Mouse (Mus musculus) G1E (cell line): Measurements from ENCODE around the gene Slc5a2.

Experiments used
- CTCF ChIP-seq: IDR thresholded peaks from 2 replicates; pipeline ENCODE4 v1.5.1; 2012; ENCODE audit warnings: low read depth, low read length, inconsistent platforms, mixed read lengths
- GATA1 ChIP-seq: IDR thresholded peaks from 2 replicates; pipeline ENCODE4 v1.6.1; 2012; ENCODE audit warnings: borderline replicate concordance, low read length, inconsistent platforms, mixed read lengths

DNA sequence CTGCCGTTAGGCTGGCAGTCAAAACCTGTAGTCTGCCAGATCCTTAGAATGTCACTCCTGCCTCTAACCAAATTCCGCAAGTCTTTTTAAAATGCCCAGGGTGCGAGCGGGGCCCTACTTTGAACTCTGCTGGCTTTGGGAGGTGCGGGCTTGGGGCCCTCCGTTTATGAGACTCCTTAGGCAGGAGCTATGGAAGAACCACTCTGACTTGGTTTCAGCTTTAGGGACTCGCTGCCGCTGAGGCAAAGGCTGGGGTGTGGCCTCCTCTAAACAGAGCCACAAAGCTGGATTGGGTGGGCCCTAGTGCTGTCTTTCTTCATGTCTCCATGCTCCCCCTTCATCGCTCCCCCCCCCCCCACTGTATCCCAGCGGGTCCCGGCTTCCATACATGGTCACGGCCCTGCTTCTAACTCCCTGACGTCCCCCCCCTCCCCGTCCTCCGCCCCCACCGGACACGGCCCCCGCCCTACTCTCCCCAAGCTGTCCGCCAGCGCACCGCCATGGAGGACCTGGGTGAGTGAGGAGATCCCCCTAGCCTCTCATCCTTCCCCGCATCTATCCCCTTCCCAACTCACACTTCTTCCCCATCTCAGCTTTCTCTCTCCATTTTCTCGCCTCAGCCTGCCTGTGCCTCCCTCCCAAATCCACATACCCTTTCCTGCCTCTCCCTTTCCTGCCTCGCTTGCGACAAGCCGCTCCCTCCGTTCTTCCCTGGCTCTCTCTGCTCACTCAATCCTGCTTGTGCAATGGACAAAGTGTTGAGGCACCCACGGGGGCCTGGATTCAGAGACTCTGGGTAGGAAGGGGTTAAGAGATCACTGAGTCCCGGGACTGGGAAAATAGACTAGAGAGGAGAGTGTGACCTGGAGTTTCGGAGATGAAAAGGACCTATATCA lies 18.7 kb upstream of the Slc5a2 start, which contains the start of gene Tgfb1i1:
- no peak for TF ChIP-seq CTCF
- no peak for TF ChIP-seq GATA1
